Mouse (Mus musculus) hematopoietic stem cell, adult 5-6 weeks (primary cell): ENCODE measurements at regions not wholly inside any gene's neighbourhood (a gene's known extent, or its start where the extent isn't known, plus 50 kb on each side); places are given as distances from the start of the nearest gene placed in this dataset.

Experiments
- ATAC-seq, 2 experiments: fragments of 125-278 bp in 1 of 2; replicated peaks in 1 of 2; 2 replicates each; pipeline ENCODE4 v1.8.0; 2016 to 2017; ENCODE audit warnings: inconsistent platforms in 2 of 2, mild to moderate bottlenecking in 2 of 2, moderate number of reproducible peaks in 2 of 2, low read depth in 1 of 2, moderate TSS enrichment in 1 of 2; ENCODE audit not compliant: low FRiP score in 2 of 2, poor library complexity in 2 of 2, severe bottlenecking in 2 of 2, insufficient read depth in 1 of 2, low TSS enrichment in 1 of 2

GRCm38 (mm10) chr5:125843259-125843658, 311.7 kb downstream of the Tmem132b start:
- no peak for ATAC-seq

- no peak for ATAC-seq
These were observed 318.1 kb downstream of the Tmem132b start for GRCm38 (mm10) chr5:125849722-125850121.

GRCm38 (mm10) chr5:125876296-125876695, 344.7 kb downstream of the Tmem132b start:
- ATAC-seq: no peak

- ATAC-seq: no peak
These were observed 357.3 kb downstream of the Tmem132b start for GRCm38 (mm10) chr5:125888840-125889239.

- no peak for ATAC-seq
These were observed 362.3 kb downstream of the Tmem132b start for GRCm38 (mm10) chr5:125893864-125894263.

GRCm38 (mm10) chr5:125902038-125902437, 370.5 kb downstream of the Tmem132b start:
- ATAC-seq: no peak

- ATAC-seq: no peak
These were observed 372.9 kb downstream of the Tmem132b start for GRCm38 (mm10) chr5:125904426-125904825.

GRCm38 (mm10) chr5:125907332-125907731, 375.8 kb downstream of the Tmem132b start:
- no peak for ATAC-seq

- no peak for ATAC-seq
These were observed 376.3 kb downstream of the Tmem132b start for GRCm38 (mm10) chr5:125907909-125908308.

- no peak for ATAC-seq
These were observed 384.3 kb downstream of the Tmem132b start for GRCm38 (mm10) chr5:125915857-125916256.

- no peak for ATAC-seq
These were observed 389.4 kb downstream of the Tmem132b start for GRCm38 (mm10) chr5:125920965-125921364.

GRCm38 (mm10) chr5:125925856-125926497, 394.4 kb downstream of the Tmem132b start:
- no peak for ATAC-seq

- no peak for ATAC-seq
These were observed 399.9 kb downstream of the Tmem132b start for GRCm38 (mm10) chr5:125931502-125931901.

GRCm38 (mm10) chr5:125939416-125939815, 407.8 kb downstream of the Tmem132b start:
- no peak for ATAC-seq

GRCm38 (mm10) chr5:125946729-125947128, 415.2 kb downstream of the Tmem132b start:
- ATAC-seq: no peak

- ATAC-seq: no peak
These were observed 420.1 kb downstream of the Tmem132b start for GRCm38 (mm10) chr5:125951641-125952040.

GRCm38 (mm10) chr5:125964039-125964438, 432.5 kb downstream of the Tmem132b start:
- no peak for ATAC-seq

GRCm38 (mm10) chr5:125968151-125968550, 436.6 kb downstream of the Tmem132b start:
- ATAC-seq: no peak

- ATAC-seq: no peak
These were observed 442.5 kb downstream of the Tmem132b start for GRCm38 (mm10) chr5:125974035-125974434.
